Comparison of ENCODE assay signal across 8 mouse cellular contexts in the genomic region with DNA sequence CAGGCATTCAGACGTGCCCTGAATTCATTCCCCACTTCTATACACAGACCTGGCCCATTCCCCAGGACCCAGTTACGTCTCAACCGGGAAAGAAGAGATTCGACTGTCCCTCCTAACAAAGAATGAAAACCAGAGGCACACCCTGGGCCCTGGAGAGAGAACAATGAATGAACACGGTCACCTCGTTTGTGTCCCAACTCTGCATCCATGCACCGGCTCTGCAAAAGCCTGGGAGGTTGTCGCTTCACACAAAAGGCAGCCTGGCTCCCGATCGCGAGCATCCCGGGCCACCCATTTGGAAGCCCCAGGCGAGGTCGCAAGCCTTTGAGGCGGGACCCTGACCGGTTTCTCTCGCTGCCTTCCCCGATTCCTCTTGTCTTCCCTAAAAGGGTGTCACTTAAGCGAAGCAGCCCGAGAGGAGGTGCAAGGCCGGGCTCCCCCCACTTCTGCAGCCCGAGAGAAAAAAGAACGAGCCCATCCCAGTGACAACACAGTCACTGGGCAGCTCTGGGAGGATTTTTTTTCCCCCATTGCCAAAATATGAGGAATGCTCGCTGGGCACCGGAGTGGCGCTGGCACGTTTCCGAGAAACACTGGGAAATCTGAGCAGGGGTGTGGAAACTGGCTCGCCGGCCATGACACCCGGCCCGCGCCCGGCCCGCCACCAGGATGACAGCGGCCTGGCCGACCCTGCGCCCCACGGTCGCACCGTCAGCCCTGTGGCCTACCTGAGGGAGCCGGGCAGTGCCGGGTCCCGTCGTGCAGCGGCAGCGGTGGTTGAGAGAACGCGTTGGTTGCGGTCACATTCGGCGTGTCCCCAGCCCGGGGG. TPM values are rescaled to one million over a fixed set of nuclear protein-coding genes. Genes with fewer than 3 reads are reported as not detected.
DNase-seq lines count a peak whose midpoint lies in the region; ATAC-seq and TF ChIP-seq lines count a peak whose summit lies in the region.

No protein-coding gene starts in this region.

- peaks cover 66% of the 10 kb centered on the region for H3K4me1 ChIP-seq in E14TG2a.4 (replicated peaks; ENCODE audit: low read depth, low read length)
- peaks cover 22% of the 10 kb centered on the region for H3K4me1 ChIP-seq in forebrain, embryonic 12.5 days
- H3K4me1 ChIP-seq in heart, embryonic 16.5 days (ENCODE audit: control insufficient read depth, insufficient read depth, low read length), result peaks cover 20% of the 10 kb centered on the region
- peaks cover 49% of the 10 kb centered on the region for H3K4me1 ChIP-seq in liver, embryonic 15.5 days (replicated peaks)
- H3K4me1 ChIP-seq in neural tube, embryonic 11.5 days (ENCODE audit: control insufficient read depth, insufficient read depth, low read length), result peaks cover 8% of the 10 kb centered on the region

- H3K27ac ChIP-seq in forebrain, embryonic 12.5 days, result peak overlapping the region; percentile 97
- H3K27ac ChIP-seq in heart, embryonic 16.5 days (ENCODE audit: low read length), result peak overlapping the region; percentile 100
- peak overlapping the region; percentile 95 for H3K27ac ChIP-seq in liver, embryonic 15.5 days (replicated peaks)
- peak overlapping the region; percentile 95 for H3K27ac ChIP-seq in neural tube, embryonic 11.5 days (ENCODE audit: low read depth, low read length)

- peak overlapping the region; percentile 99 for H3K9ac ChIP-seq in forebrain, embryonic 12.5 days
- H3K9ac ChIP-seq in heart, embryonic 16.5 days (ENCODE audit: low read length), result peak overlapping the region; percentile 100
- peak overlapping the region; percentile 90 for H3K9ac ChIP-seq in liver, embryonic 15.5 days
- peak overlapping the region; percentile 100 for H3K9ac ChIP-seq in neural tube, embryonic 11.5 days (ENCODE audit: low read length)

- no peaks in the 10 kb centered on the region for H3K27me3 ChIP-seq in E14TG2a.4 (ENCODE audit: insufficient read depth, low read length)
- H3K27me3 ChIP-seq in forebrain, embryonic 12.5 days, result no peaks in the 10 kb centered on the region
- H3K27me3 ChIP-seq in heart, embryonic 16.5 days (ENCODE audit: control insufficient read depth, insufficient read depth, low read length), result no peaks in the 10 kb centered on the region
- no peaks in the 10 kb centered on the region for H3K27me3 ChIP-seq in liver, embryonic 15.5 days
- no peaks in the 10 kb centered on the region for H3K27me3 ChIP-seq in neural tube, embryonic 11.5 days (ENCODE audit: control insufficient read depth, insufficient read depth, low read length)

- DNase-seq in c-Kit-positive CD71-positive TER-119-positive erythroid progenitor cells, embryonic 14.5 days (ENCODE audit: low spot score), result peak; percentile 46
- peak; percentile 80 for DNase-seq in kidney, postnatal 14 days
- DNase-seq in neural tube, embryonic 11.5 days (ENCODE audit: low spot score), result peak; percentile 55
- DNase-seq in testis, postnatal 10 days (ENCODE audit: low spot score), result peak; percentile 85

- no peak for TF ChIP-seq CTCF in E14TG2a.4 (conservative IDR thresholded peaks at IDR 0.05; ENCODE audit: low read length)

- H3K9me3 ChIP-seq in E14TG2a.4 (ENCODE audit: low read length), result no peaks in the 10 kb centered on the region
- H3K9me3 ChIP-seq in forebrain, embryonic 12.5 days, result no peaks in the 10 kb centered on the region
- H3K9me3 ChIP-seq in heart, embryonic 16.5 days (replicated peaks; ENCODE audit: control insufficient read depth, low read length), result no peaks in the 10 kb centered on the region
- no peaks in the 10 kb centered on the region for H3K9me3 ChIP-seq in liver, embryonic 15.5 days (replicated peaks)
- no peaks in the 10 kb centered on the region for H3K9me3 ChIP-seq in neural tube, embryonic 11.5 days (ENCODE audit: control insufficient read depth, low read length)

- 0 out of 2 replicates have a peak, but pooled peaks cover 3% of the 10 kb centered on the region for H3K36me3 ChIP-seq in E14TG2a.4 (ENCODE audit: insufficient read depth, low read length)
- H3K36me3 ChIP-seq in forebrain, embryonic 12.5 days (replicated peaks), result no peaks in the 10 kb centered on the region
- no peaks in the 10 kb centered on the region for H3K36me3 ChIP-seq in heart, embryonic 16.5 days (ENCODE audit: control insufficient read depth, insufficient read depth)
- 0 out of 2 replicates have a peak, but pooled peaks cover 4% of the 10 kb centered on the region for H3K36me3 ChIP-seq in liver, embryonic 15.5 days (replicated peaks)
- no peaks in the 10 kb centered on the region for H3K36me3 ChIP-seq in neural tube, embryonic 11.5 days (ENCODE audit: control insufficient read depth, insufficient read depth, low read length)

- peak overlapping the region; percentile 71 for H3K4me2 ChIP-seq in forebrain, embryonic 12.5 days
- peak overlapping the region; percentile 61 for H3K4me2 ChIP-seq in heart, embryonic 16.5 days (ENCODE audit: low read depth, low read length)
- peak overlapping the region; percentile 84 for H3K4me2 ChIP-seq in liver, embryonic 15.5 days
- H3K4me2 ChIP-seq in neural tube, embryonic 11.5 days (ENCODE audit: low read depth), result peak overlapping the region; percentile 82

- peak; percentile 63 for ATAC-seq in forebrain, embryonic 12.5 days (ENCODE audit: low FRiP score)
- ATAC-seq in heart, embryonic 16.5 days (replicated peaks; ENCODE audit: extremely low read depth, insufficient read depth, low FRiP score), result peak; percentile 51
- ATAC-seq in liver, embryonic 15.5 days (ENCODE audit: insufficient read depth), result peak; percentile 54
- peak; percentile 58 for ATAC-seq in neural tube, embryonic 11.5 days (ENCODE audit: insufficient read depth, low FRiP score, low TSS enrichment)

- under 1% methylated on average over 53 of the region's 53 CpGs for WGBS in forebrain, embryonic 12.5 days
- WGBS in heart, embryonic 16.5 days, result under 1% methylated on average over 53 of the region's 53 CpGs
- under 1% methylated on average over 53 of the region's 53 CpGs for WGBS in liver, embryonic 15.5 days (ENCODE audit: insufficient replicate concordance)
- under 1% methylated on average over 53 of the region's 53 CpGs for WGBS in neural tube, embryonic 11.5 days

- H3K4me3 ChIP-seq in E14TG2a.4 (replicated peaks; ENCODE audit: low read length), result peak overlapping the region; percentile 100
- peak overlapping the region; percentile 98 for H3K4me3 ChIP-seq in forebrain, embryonic 12.5 days (replicated peaks)
- peak overlapping the region; percentile 95 for H3K4me3 ChIP-seq in heart, embryonic 16.5 days (ENCODE audit: low read length)
- H3K4me3 ChIP-seq in liver, embryonic 15.5 days (replicated peaks), result peak overlapping the region; percentile 85
- H3K4me3 ChIP-seq in neural tube, embryonic 11.5 days (ENCODE audit: low read depth, low read length), result peak overlapping the region; percentile 100

RNA-seq across cellular contexts. Expression of a gene that starts 0.7 kb away (rescaled TPM):
- 155 and 156 TPM in 2 replicates for polyA plus RNA-seq in forebrain, embryonic 12.5 days (2016; fragmentation: Nextera tagmentation; extraction: Ambion mirVana)
- 103 and 104 TPM in 2 replicates for polyA plus RNA-seq in heart, embryonic 16.5 days (2015; fragmentation: Nextera tagmentation; extraction: Ambion mirVana)
- polyA plus RNA-seq in liver, embryonic 15.5 days (2015; fragmentation: Nextera tagmentation; extraction: Ambion mirVana), result 36.1 and 38.6 TPM in 2 replicates
- polyA plus RNA-seq in neural tube, embryonic 11.5 days (2014; fragmentation: Nextera tagmentation; extraction: Ambion mirVana), result 158 and 161 TPM in 2 replicates

Comparison
In these comparisons a context has a peak if more than half of its experiments do, and no peak if none do; other contexts are left out.
1. Peak in every context shown above with its lines: DNase-seq, ATAC-seq, H3K4me3 ChIP-seq and H3K27ac ChIP-seq.